Mouse (Mus musculus) left cerebral cortex, adult 8-10 months (tissue): Measurements from ENCODE around the gene Immt. TPM values are rescaled to one million over a fixed set of nuclear protein-coding genes. Genes with fewer than 3 reads are reported as not detected.

Experiments used
- DNase-seq, 2 experiments: peaks; one replicate each; pipeline ENCODE4 v3.0.0; 2022; ENCODE audit warnings: low spot score in 2 of 2
- total RNA-seq, 4 experiments: library from RNA; stranded (reverse); gene quantifications; 2 replicates each; pipeline ENCODE4 v1.2.4; 2022

Gene Immt
- total RNA-seq = 100 to 1,000 TPM; 142 to 166 (median 150) TPM

- peak; percentile 85 to 98 for DNase-seq
These were observed at the start of gene Immt for GRCm38 (mm10) chr6:71830690-71831580. Gene Immt, plus strand, starts transcription at chr6:71831331.

- no peak for DNase-seq
These were observed 48.0 kb upstream of the Immt start for GRCm38 (mm10) chr6:71783165-71783564.

- DNase-seq = no peak
These were observed 42.8 kb upstream of the Immt start for GRCm38 (mm10) chr6:71788348-71788747.

GRCm38 (mm10) chr6:71791771-71792170 is 39.4 kb upstream of the Immt start:
- DNase-seq = no peak

- no peak for DNase-seq
These were observed 31.7 kb upstream of the Immt start for GRCm38 (mm10) chr6:71799391-71799790.

- no peak for DNase-seq
These were observed 30.0 kb upstream of the Immt start for GRCm38 (mm10) chr6:71801011-71801713.

- DNase-seq = peak; percentile 39 to 81
These were observed 29.4 kb upstream of the Immt start for GRCm38 (mm10) chr6:71801714-71802094.

GRCm38 (mm10) chr6:71803609-71804008 is 27.5 kb upstream of the Immt start:
- no peak for DNase-seq

- DNase-seq = peak in 1 of 2 experiments; percentile 78
These were observed 26.9 kb upstream of the Immt start for GRCm38 (mm10) chr6:71804061-71804829.

- no peak for DNase-seq
These were observed 24.4 kb upstream of the Immt start for GRCm38 (mm10) chr6:71806713-71807112.

GRCm38 (mm10) chr6:71809890-71810289 is 21.2 kb upstream of the Immt start:
- DNase-seq = no peak

GRCm38 (mm10) chr6:71812820-71813219 is 18.3 kb upstream of the Immt start:
- DNase-seq = no peak

GRCm38 (mm10) chr6:71819764-71820292 is 11.3 kb upstream of the Immt start:
- DNase-seq = no peak

GRCm38 (mm10) chr6:71823085-71823484 is 8.0 kb upstream of the Immt start:
- DNase-seq = no peak

- peak; percentile 86 to 92 for DNase-seq
These were observed 7.6 kb upstream of the Immt start for GRCm38 (mm10) chr6:71823488-71823887.

GRCm38 (mm10) chr6:71823961-71824360 is 7.2 kb upstream of the Immt start:
- no peak for DNase-seq

- no peak for DNase-seq
These were observed 4.3 kb upstream of the Immt start, which contains the start of gene Mrpl35 for GRCm38 (mm10) chr6:71826869-71827268. Gene Mrpl35, minus strand, starts transcription at chr6:71826969.

GRCm38 (mm10) chr6:71829768-71830167 is 1.4 kb upstream of the Immt start:
- no peak for DNase-seq

- peak; percentile 86 to 97 for DNase-seq
These were observed 440 bp downstream of the Immt start for GRCm38 (mm10) chr6:71831581-71831960.

- no peak for DNase-seq
These were observed 5.7 kb downstream of the Immt start for GRCm38 (mm10) chr6:71836811-71837210.

- no peak for DNase-seq
These were observed 8.7 kb downstream of the Immt start for GRCm38 (mm10) chr6:71839815-71840214.
